Mouse (Mus musculus): ENCODE results near the gene Zar1. TPM values are rescaled to one million over a fixed set of nuclear protein-coding genes. Genes with fewer than 3 reads are reported as not detected.
"Not testable (repeated sequence)": the region's sequence is repeated elsewhere in the genome, so short reads cannot be mapped to it uniquely, and the experiment has no call there.

Gene Zar1
- not detected in 2 replicates for total RNA-seq (2014; fragmentation: Nextera tagmentation)
- total RNA-seq (2017) = not detected in 2 replicates

DNA sequence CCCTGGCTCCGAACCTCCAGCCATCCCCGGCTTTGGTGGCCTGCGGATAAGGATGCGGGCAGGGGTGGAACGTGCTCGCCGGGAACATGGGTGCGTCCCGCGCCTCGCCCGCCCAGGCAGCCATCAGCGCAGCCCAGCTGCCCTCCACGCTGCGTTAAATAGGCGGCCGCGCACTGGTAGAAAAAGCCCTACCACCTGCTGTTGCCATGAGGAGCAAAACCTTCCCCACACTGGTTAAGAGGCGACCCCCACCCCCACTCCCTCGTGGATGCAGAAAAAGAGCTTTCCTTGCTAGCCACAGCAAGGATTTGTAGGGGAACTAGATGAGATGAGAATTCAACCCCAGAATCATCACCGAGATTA is at the start of gene Zar1:
TSS of gene Zar1 (minus strand) at position 285 of the 363 bp plus-strand sequence.
- not testable (repeated sequence) for ATAC-seq (replicated peaks; ENCODE audit: low FRiP score, low TSS enrichment, poor library complexity, severe bottlenecking)

DNA sequence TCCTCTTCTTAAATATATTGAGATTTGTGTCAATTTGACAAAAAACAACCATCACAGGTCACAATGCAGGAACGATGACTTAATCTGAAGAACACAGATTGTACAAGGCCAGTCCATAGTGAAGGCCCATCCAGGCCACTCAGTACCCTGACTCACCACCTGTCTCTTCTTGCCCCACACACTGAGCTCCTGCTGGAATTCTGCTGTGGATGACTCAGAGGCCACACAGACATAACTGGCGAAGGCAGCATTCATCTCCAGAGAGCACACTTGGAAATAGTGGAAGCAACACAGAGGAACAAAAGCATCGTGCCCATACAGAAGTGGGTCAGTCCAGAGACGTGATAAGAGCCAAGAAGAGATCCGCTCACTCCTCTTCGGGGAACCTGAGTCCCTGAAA is 49.0 kb upstream of the Zar1 start:
- no peak for ATAC-seq (replicated peaks; ENCODE audit: low FRiP score, low TSS enrichment, poor library complexity, severe bottlenecking)

DNA sequence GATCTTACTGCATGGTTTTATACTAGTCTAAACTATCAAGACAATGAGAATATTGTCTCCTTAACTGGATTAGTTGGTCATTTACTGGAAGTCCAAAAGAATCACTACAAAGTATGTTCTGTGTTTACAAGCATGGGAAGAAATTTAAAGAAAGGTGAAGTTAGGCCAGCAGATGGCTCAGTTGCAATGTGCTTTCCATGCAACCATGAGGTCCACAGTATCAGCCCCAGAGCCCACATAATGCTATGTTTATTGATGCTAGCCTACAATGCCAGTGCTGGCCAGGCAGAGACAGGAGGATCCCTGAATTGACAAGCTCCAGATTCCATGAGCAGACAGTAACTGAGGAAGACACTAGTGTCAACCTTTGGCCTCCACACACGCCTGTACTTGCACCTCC is 40.0 kb upstream of the Zar1 start:
- no peak for ATAC-seq (replicated peaks; ENCODE audit: low FRiP score, low TSS enrichment, poor library complexity, severe bottlenecking)

DNA sequence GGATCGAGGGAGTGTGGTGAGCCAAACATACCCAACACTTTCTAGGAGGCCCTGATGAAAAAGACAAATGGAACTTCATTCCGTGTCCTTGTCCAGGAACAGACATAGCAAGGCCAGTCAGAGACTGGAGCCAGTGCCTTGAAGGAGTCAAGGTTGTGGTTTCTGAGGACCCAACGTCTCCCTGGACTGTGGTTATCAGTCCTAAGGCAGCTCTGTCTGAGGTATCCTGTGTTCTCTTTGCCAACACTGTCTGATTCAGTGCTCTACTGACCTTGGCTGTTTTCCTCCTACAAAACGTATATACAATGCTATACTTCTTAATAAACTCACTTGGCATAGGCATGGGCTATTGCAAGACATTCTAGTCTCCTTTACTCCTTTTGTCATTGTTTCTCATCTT is 36.4 kb upstream of the Zar1 start:
- ATAC-seq (replicated peaks; ENCODE audit: low FRiP score, low TSS enrichment, poor library complexity, severe bottlenecking) = peak; percentile 37

DNA sequence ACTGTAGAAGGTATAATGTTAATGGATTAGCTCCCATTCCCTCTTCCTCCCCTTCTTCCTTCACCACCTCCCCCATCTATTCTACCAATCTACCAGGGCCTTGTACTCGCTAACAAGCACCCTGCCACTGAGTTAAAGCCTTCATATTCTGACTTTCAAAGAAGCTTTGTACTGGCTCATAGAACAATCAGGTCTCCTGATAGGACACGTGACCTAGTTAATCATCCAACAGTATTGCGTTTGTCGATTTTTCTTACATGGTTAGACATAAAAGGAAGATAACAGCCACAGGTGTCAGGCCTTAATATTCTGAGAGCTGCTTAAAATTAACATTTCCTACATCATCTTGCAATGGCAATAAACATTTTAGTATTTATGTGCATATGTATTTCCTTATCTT is 22.1 kb upstream of the Zar1 start:
- ATAC-seq (replicated peaks; ENCODE audit: low FRiP score, low TSS enrichment, poor library complexity, severe bottlenecking) = no peak

DNA sequence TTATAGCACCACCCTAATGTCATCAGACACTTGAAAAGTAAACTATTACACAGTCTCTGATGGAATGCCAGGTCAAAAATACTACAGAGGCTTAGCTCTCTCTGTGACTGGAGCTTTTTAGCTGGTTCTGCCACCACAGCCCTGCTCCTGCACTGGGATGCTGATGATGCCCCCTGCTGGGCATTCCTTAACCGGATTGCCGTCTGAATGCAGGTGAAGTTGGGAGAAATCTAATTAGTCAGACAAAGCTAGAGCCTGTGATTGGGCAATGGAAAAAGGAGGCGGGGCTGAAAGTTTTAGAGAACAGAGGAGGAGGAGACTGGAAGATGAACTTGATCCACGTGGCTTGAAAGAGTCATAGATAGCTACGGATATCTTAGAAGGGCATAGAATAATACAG is 20.0 kb upstream of the Zar1 start:
- ATAC-seq (replicated peaks; ENCODE audit: low FRiP score, low TSS enrichment, poor library complexity, severe bottlenecking) = peak; percentile 78

DNA sequence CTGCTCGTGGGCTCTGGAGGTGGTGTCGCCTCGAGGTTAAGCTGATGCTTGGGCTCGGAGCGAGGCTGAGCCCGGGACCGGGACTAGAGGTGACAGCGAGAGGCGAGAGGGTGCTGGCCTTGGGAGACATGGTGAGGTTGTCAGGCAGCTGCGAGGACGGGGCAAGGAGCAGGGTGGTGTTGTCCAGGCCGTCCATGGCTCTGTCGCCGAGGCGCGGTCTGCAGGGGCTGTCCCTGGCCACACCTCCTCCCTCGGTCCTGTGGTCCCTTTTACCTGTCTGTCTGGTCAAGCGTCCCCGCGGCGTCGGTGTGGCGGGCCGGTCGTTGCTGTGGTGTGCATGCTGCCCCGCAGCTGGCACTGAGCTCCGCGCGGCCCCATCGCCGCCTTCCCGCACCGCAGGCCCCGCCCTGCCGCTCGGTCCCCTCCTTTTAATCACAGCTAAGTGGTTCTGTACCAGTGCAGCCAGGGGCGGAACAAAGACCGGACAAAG is 6.2 kb upstream of the Zar1 start, which contains the start of gene Gm5868:
TSS of gene Gm5868 (minus strand) at position 360 of the 490 bp plus-strand sequence.
- no peak for ATAC-seq (replicated peaks; ENCODE audit: low FRiP score, low TSS enrichment, poor library complexity, severe bottlenecking)

GRCm38 (mm10) chr5:72586667-72587191 is 5.7 kb upstream of the Zar1 start:
- not testable (repeated sequence) for ATAC-seq (replicated peaks; ENCODE audit: low FRiP score, low TSS enrichment, poor library complexity, severe bottlenecking)

- peak; percentile 83 for ATAC-seq (replicated peaks; ENCODE audit: low FRiP score, low TSS enrichment, poor library complexity, severe bottlenecking)
These were observed 5.1 kb upstream of the Zar1 start for GRCm38 (mm10) chr5:72586122-72586521.

GRCm38 (mm10) chr5:72580088-72580969 is 725 bp downstream of the Zar1 start:
- ATAC-seq (replicated peaks; ENCODE audit: low FRiP score, low TSS enrichment, poor library complexity, severe bottlenecking) = peak; percentile 41; the same call in 1 of the 2 replicates

GRCm38 (mm10) chr5:72579599-72579998 is 1.5 kb downstream of the Zar1 start:
- ATAC-seq (replicated peaks; ENCODE audit: low FRiP score, low TSS enrichment, poor library complexity, severe bottlenecking) = not testable (repeated sequence)

DNA sequence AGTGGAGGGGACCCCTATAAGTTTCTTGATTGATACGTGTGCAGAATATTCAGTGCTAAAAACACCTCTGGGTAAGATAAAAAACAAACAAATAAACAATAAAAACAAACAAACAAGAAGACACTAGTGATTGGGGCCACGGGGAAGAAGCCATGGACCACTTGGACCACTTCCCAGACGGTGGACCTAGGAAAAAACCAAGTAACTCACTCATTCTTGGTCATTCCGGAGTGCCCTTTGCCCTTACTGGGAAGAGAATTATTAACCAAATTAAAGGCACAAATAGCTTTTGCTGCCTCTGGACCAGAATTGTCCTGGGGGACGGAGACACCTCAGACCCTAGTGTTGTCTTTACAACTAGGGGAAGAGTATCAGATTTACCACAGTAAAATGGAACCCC is 15.4 kb downstream of the Zar1 start:
- no peak for ATAC-seq (replicated peaks; ENCODE audit: low FRiP score, low TSS enrichment, poor library complexity, severe bottlenecking)

DNA sequence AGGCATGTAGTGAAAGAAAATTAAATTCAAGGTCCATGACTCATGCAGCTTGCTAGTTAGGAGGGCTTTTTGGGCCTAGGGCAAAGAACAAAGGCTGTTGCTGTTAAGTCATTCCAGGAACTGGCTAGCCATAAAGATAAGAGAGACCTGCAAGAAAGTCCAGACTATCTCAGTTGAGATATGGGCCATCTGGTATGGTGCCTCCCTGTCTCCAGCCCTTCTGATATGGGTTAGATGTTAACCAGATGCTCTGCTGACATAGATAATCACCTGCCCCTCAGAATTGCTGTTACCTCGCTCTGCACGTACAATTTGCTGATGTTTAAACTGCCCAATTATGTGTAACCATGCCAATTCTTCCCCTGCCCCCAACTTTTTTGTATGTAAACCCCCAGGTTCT is 17.9 kb downstream of the Zar1 start:
- not testable (repeated sequence) for ATAC-seq (replicated peaks; ENCODE audit: low FRiP score, low TSS enrichment, poor library complexity, severe bottlenecking)

DNA sequence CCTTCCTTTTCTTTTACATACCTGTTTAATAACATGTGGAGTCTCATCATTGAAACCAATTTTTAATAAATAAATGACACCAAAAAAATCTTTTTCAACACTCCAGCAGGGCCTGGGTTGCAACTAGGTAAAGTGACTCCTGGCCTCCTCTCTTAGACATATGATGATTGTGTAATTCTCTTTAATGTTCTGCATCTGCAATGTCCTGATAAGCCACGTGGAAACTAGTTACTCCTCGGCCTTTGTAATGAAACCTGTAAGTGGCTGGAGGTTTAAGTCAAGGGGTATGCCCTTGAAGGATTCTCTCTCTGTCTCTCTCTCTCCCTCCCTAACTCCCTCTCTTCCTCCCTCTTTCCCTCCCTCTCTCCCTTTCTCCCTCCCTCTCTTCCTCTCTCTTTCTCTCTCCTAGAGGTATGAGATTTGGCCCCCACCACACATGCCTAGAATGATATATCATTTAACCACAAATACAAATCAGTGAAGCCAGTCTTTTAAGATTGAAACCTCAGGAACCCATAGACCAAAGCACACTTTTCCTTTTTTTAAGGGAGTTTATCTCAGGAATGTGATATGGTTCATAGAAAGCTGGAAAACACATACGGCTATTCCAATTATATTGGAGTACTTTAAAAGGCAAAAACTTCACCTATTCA is 20.0 kb downstream of the Zar1 start:
- peak; percentile 51 for ATAC-seq (replicated peaks; ENCODE audit: low FRiP score, low TSS enrichment, poor library complexity, severe bottlenecking)

GRCm38 (mm10) chr5:72559544-72560049 is 21.5 kb downstream of the Zar1 start, which contains the start of gene Nfxl1:
Gene Nfxl1 (minus strand): TSS chr5:72559684.
- peak; percentile 95 for ATAC-seq (replicated peaks; ENCODE audit: low FRiP score, low TSS enrichment, poor library complexity, severe bottlenecking)

DNA sequence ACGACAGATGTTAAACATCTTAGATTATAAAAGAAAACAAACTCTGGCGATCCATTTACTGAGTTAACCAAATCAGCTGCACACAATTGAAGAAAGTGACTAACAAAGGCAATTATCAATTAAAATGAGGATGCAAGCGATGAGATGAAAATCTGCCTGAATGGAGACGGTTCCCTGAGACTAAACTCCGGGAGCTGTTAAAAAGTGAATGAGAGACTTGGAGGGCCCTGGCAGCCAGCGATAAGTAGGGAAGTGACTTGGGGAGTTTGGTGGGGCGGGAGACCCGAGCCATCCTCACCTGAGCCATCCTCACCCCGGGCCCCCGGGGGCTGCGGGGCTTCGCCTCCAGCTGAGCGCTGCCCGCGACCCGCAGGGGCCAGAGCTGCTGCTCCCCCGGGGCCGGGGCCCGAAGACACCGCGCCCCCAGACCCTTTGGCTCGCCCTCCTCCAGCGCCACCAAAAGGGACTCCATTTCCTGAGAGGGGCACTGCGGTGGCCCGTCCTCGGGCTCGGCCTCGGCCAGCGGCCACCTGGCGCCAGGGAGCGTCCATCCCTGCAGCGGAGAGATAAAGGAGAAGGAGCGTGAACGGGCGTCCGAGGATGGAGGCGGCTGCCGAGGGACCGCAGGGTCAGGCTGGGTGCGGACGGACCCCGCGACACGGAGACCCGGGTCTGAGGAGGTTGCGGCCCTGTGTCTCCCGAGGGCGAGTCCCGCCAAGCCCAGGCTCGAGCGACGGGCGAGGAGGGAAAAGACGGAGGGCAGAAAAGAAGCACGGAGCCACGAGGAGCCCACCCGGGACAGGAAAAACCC is 22.1 kb downstream of the Zar1 start:
- peak; percentile 76 for ATAC-seq (replicated peaks; ENCODE audit: low FRiP score, low TSS enrichment, poor library complexity, severe bottlenecking)

DNA sequence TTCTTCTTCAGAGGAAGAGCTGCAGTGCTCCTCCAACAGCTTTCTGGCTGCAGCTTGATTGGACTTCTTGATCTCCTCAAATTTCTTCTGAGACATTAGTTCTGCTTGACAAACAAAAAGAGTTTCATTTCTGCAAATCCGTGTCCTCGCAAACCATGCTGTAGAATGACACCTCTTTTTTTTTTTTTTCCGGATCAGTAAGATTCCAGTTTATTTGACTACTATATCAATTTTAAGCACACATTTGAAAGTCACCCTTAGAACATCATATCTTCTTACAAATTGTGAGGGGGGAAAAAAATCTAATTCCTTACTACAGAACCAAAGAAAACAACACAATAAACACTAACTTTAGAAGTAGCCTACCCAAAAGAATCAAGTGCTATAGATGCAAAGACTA is 24.8 kb downstream of the Zar1 start:
- no peak for ATAC-seq (replicated peaks; ENCODE audit: low FRiP score, low TSS enrichment, poor library complexity, severe bottlenecking)

DNA sequence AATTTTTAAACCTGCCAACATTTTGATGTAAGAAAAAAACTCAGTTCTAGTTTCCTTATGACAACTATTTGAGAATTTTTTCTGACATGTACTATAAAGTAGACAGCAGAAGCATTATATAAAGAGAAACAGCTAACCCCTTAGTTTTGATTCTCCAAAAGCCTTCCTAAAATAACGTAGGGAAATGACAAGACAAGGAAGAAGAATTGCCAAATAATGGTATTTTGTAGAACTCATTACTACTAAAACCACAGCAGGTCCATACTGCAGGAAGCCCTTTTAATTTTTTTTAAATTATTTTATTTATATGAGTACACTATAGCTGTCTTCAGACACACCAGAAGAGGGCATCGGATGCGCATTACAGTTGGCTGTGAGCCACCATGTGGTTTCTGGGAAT is 29.8 kb downstream of the Zar1 start:
- ATAC-seq (replicated peaks; ENCODE audit: low FRiP score, low TSS enrichment, poor library complexity, severe bottlenecking) = no peak

DNA sequence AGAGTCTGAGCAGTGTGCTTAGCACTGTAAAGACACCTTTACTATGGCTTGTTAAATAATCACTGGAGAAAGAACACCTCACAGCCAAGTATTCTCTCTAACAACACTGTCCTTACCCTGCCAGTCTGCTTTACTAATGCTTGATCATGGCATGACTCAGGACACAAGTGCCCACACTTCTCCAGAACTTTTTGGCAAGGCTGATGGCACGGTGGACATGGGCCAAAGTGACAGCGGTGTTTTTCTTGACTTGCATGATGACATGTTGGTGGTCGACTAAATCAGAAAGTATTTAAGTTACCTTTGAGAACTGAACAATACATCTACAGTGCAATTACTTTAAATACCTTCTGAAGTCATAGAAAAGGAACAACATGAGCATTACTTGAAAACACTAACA is 52.2 kb downstream of the Zar1 start:
- ATAC-seq (replicated peaks; ENCODE audit: low FRiP score, low TSS enrichment, poor library complexity, severe bottlenecking) = no peak
